Mouse (Mus musculus): ENCODE data around the gene Hoxd1.

Gene Hoxd1

DNA sequence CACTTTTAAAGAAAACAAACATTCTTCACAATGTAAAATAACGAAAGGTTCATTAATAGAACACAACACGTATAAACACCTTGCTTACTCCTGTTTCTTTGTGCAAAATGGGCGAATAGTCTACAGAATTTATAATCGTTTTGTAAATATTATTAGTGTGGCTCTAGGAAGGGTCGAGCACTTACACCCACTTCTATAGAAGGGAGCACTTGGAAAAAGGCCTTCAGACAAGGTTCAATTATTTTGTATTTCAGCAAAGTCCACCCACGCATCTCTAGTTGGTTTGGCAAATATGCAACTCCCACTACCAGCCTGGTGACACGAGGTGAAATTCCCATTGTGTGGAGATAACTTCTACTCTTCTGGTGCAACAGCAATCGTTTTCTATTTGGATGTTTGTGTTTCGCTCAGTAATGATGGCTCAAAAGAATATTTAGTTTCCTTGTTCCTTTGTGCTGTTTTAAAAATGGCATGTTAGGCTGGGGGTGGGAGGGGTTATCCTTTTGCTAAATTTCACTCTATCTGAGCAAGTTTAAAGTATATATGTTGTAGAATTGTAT, 14.3 kb upstream of the Hoxd1 start:
- no peak for DNase-seq (ENCODE audit: low spot score in 2 of 2)

DNA sequence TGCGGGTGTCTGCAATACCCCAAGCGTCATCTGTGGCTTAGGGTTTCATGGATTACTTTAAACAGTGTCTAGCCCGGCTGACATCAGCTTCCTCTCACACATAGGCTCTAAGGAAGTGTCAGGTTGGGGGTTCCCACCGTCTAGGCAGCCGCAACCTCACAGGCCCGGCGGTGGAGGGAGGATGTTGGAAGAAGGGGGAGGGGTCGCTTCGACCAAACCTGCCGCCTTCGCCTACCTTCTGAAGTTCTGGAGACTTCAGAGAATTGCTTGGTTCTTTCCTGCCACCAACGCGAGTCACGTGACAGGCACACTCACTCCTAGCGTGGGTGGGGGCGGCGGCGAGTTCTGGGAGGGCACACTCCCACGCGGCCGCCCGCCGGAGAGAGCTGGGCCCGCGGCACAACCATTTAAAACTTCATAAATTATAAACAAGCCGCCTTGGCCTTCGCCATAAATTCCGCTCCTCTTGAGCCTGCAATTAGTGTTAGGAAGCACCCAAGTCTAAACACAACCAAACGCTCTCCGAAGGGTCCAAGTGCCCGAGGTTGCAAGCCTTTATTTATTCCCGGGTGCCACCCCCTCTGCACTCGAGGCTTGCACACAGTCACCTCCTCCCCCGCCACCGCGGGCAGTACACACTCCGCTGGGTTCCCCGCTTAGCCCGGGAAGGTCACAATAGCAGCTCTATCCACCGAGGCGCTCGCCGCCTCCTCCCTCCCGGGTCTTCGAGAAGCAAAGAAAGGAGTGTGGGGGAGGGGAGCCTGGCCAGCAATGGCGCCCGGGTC, 13.3 kb upstream of the Hoxd1 start:
- DNase-seq (ENCODE audit: low spot score in 2 of 2) = no peak

DNA sequence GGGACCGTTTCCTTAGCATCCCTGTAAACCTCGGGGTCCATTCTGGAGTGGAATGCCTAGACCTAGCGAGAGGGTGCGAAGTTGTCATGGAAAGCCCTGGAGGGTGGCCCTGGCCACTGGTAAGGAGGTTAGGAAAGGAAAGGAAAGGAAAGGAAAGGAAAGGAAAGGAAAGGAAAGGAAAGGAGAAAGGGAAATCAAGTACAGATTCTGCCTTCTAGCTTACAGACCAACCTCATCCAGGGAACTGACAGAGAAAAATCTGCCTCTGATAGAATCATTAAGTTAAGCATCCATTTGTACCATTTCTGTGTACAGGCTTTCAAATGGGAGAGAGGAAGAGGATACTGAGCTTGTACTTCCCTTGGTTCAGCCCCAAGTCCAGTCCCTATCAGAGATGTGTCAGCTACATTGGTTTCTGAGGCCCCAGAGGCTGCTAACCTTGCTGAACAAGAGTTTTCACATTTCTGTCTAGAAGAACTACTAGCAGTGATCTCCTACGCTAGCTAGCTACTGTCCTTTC, 12.0 kb upstream of the Hoxd1 start:
- no peak for DNase-seq (ENCODE audit: low spot score in 2 of 2)

DNA sequence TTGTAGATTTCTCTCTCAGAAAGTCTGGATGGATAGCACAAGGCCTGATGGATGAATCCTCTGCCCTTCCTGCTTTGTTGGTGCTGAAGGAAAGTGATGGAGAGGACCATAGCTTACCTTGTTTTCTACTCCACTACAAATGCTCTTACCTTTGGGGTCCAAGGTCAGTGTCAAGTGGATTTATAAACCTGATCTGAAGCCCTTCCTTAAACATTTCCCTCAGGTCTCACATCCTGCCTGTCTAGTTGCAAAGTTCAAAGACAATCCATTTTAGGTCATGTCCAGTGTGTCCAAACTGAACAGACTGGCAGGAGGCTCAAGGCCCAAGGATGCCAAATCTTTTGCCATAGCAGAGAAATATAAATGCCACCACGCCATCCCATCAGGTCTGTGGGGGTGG, 10.9 kb upstream of the Hoxd1 start:
- DNase-seq (ENCODE audit: low spot score in 2 of 2) = no peak

DNA sequence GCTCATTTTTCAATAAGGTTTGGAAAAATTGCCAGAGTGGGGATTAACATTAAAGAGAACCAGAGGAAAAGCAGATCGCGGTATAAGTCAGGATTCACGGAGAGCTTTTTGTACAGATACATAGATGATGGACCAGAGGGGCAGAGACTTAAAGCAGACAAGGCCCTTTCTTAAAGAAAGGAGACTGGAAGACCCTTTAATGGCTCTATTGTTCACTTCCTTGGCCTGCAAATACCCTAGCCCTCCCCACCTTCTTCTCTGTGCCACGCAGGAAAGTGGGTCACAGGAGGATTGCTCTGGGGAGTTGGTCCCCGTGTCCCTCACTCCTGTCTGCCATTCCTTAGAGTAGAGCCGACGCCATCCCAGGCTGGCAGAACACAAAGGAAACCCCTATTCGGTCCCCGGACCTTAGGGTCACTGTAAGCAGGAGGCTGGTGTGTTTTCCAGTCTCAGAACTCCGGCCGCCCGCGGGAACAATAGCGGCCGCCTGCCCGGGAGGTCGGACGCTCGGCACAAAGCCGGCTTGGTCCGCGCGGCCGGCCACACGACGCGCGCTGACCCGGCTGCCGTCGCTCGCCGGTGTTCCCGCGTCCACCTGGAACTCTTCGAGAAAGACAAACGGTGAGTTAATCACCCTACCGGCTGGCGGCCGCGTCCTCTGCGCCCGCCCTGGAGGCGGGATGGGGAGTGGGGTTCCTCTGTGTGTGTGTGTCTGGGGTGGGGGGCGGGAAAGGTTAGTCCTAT, 10.2 kb upstream of the Hoxd1 start:
- DNase-seq (ENCODE audit: low spot score in 2 of 2) = no peak

DNA sequence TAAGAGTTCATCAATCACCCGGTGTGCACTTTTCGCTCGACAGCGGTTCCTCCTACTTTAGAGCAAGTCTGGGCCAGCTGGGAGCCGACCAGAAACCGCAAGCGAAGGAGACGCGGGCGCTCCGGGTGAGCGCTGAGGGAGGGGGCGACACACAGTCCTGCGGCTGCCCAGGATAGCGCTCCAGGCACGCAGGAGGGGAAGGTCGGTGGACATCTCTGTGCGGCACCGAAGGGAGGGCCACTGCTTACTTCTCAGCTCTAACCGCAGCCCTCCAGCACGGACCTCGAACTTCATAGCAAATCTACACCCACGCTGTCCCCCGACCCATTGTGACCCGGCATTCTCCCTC, 9.6 kb upstream of the Hoxd1 start:
- DNase-seq (ENCODE audit: low spot score in 2 of 2) = no peak

DNA sequence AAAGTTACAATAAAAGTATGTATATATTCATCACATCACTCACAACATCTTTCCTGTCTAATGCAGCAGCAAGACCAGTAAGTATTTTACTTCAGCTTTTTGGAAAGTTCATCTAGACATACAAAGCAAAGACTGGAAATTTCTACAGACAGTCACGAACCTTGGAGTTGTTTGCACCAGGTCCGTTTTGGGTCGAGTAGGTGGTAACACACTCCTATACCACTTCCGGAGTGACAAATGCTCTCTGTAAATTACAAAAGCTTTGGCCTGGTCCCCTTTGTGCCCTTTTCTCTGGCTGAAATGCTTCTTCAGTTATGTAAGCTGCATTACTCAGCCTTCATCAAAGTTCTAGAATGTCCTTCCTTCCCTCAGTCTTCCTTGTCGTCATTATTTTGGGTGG, 9.1 kb upstream of the Hoxd1 start:
- no peak for DNase-seq (ENCODE audit: low spot score in 2 of 2)

DNA sequence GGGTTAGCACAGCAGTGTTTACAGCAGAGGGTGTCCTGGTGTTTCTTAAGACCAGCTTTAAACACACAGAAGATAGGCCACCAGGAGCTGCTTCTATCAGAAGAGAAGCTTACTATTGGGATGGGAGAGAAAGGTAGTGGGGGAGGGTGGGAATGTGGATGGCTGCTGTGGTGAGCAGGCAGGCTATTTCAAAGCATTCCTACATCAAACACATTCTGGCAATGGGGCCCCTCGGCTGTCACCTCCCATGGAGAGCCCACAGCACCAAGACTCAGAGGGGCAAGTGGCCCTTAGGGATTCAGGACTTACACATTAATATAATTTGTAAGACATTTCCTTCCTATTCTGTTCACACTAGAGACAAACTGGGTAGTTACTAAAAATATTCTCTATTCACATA, 2.6 kb upstream of the Hoxd1 start:
- no peak for DNase-seq (ENCODE audit: low spot score in 2 of 2)

DNA sequence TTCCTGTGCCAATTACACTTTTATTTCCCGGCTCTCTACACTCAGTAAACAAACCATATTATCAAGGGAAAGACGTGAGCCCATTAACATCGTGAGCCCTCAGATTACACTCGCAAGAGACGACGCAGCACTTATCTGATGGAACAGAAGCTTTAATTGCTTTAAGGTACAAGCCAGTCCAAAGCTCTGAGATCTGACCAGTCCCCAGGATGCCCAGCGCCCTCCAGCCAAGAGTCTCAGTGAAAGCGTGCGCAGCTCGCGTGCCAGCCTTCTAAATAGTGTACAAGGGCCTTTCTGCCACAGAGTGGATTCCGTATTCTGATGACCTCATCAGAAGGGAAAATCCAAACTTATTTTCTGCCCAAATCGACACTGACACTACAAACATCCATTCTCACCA, 839 bp upstream of the Hoxd1 start:
- DNase-seq (ENCODE audit: low spot score in 2 of 2) = no peak

DNA sequence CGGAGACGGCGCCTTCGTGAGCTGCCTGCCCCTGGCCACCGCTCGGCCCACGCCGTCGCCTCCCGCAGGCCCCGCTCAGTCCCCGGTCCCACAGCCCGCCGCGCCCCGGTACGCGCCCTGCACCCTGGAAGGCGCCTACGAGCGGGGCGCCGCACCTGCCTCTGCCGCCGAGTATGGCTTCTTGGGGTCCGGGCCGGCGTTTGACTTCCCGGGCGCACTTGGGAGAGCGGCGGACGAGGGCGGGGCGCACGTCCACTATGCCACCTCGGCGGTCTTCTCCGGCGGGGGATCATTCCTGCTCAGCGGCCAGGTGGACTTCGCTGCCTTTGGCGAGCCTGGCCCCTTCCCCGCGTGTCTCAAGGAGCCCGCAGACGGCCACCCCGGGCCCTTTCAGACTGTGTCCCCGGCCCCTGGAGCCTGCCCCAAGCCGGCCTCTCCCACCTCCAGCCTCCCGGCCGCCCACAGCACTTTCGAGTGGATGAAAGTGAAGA, 510 bp downstream of the Hoxd1 start:
- DNase-seq (ENCODE audit: low spot score in 2 of 2) = no peak

DNA sequence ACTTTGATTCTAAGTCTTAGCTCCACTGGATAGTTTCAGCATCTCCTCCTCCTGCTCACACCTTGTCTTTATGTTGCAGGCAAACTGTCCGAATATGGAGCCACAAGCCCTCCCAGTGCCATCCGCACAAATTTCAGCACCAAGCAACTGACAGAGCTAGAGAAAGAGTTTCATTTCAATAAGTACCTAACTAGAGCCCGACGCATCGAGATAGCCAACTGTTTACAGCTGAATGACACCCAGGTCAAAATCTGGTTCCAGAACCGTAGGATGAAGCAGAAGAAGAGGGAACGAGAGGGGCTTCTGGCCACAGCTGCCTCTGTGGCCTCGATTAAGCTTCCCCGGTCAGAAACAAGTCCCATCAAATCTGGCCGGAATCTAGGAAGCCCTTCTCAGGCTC, 1.2 kb downstream of the Hoxd1 start:
- no peak for DNase-seq (ENCODE audit: low spot score in 2 of 2)

DNA sequence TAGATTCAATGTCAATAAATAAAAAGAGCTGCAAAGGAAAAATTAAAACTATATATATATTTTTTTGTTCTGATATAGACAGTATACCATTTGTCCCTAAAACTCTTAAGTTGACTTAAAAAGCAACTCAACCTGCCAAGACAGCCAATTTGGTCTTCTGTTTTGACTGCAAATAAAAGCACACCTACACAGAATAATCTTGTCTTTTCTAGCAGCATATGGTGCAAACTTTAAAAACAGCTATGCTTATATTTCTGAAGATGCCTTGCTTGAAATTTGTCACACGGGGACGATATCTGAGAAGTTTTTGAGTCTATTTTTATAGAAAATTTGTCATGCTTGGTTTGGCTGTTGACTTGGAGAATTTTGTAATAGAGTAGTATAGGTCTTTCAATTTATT, 11.6 kb downstream of the Hoxd1 start:
- DNase-seq (ENCODE audit: low spot score in 2 of 2) = no peak

DNA sequence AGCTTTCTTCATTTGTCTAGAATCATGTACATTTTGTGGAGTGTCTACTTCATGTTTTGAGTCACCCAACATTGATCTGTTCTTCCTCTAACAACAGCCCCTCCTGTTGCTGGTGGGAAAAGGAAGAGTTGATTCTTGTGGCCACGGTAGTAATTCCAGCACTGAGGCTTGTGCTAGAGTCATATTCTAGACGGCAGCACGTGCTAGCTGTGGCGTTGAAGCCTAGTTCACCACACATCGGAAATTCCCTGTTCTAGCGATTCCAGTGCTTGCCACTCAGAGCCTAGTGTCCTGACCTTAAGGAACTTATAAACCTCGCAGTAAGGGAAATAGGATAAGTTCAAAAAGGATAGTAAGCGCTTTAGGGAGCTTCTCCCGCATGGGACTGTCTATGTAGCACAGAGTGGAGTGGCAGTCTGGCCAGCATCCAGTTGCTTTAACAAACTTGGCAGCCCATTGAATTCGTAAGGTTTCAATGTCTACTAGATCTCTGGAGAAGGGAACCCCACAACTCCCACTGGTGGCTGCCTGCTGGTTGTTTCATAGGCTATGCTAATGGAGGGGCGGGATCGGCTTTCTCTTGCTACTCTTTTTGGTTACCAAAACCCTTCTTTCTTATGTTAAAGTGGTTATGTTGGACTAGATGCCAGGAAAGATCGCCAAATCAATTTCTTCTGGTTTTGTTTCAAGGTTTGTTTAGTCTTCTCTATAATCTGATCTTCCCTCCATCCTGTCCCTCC, 14.9 kb downstream of the Hoxd1 start:
- no peak for DNase-seq (ENCODE audit: low spot score in 2 of 2)

DNA sequence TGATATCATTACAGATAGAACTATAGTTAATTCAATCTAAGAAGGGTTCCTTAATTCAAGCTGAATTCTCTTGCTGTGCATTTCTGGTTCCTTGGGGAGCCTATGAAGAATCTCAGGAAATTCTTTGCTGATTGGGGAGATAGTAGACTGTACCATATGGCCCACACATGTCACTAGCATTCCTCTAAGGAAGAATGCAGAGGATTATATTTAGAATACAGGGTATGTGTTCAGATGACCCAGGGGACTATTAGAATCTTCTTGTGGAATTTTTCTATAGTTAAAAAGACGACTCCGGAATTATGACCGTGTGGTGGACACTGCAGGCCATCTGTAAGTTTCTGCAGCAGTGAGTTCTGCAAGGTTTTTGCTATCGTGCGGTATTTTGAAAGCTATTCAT, 18.6 kb downstream of the Hoxd1 start:
- no peak for DNase-seq (ENCODE audit: low spot score in 2 of 2)

DNA sequence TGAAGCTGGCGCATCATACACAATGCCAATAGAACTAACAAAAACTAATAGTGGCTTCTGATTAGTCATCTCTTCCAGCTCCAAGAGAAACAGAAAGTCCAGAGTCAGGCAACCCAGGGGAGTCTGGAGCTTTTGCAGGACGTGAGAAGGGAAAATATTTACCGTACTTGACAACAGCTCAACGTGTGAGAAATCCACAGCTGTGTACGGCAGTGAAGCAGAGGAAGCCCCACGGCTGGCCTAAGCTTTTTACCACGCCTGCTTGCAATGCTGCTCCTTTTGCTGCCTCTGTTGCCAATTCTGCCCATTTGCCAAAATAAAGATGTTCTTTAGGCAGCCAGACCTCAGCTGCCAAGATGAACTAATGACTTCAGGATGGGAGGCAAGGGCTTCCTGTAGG, 32.8 kb downstream of the Hoxd1 start:
- no peak for DNase-seq (ENCODE audit: low spot score in 2 of 2)

DNA sequence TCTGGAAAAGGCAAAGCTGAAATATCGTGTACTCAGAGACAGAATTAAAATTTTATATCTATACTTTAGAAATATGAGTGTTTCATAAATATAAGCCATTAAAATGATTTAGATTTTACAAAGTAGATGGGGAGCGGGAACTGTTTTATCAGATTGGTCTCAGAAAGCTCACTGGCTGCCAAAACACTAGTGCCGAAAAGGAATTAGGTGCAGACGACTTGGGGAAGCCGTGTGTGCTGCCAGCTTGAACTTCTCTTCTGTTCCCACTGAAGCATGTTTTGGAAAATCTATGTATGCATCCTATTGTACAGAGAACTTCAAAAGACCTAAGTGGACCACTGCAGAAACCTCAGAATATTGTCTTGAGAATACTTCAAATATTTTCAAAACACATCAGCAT, 45.7 kb downstream of the Hoxd1 start:
- no peak for DNase-seq (ENCODE audit: low spot score in 2 of 2)
